Mouse (Mus musculus): ENCODE data around the gene Wfdc16.
"Not testable (repeated sequence)": the region's sequence is repeated elsewhere in the genome, so short reads cannot be mapped to it uniquely, and the experiment has no call there.

Gene Wfdc16

DNA sequence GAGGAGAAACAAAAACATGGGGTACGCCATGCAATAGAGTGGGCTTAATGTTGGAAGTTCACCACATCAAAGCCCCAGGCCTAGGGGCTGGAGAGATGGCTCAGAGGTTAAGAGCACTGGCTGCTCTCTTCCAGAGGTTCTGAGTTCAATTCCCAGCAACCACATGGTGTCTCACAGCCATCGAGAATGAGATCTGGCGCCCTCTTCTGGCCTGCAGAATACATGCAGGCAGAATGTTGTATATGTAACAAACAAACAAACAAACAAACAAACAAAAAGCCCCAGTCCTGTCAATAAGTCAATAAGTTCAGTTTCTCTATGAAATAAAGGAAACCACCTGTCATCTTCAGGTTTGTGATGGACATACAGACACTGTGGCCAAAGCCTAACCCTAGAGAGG, 38.4 kb downstream of the Wfdc16 start:
- DNase-seq (ENCODE audit: low spot score in 2 of 2) = no peak

DNA sequence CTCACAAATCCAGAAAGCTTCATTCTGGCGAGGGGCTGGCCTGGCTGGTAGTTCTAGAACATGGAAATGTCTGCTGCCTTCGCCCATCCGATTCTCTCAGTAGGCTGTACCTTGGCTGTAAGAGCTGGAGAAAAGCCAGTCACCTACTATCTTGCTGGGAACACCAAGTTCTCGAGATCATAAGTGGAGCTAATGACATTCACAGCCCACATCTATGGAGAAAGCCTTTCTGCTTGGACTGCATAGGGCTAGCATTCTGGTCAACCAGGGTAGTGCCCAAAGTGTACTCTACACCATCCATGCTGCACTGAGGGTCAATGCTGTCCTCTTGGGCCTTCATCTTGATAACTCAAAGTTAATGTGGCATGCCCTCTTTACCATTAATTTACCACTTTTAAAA, 45.1 kb downstream of the Wfdc16 start, which contains the start of gene Eppin:
TSS of gene Eppin (minus strand) at position 101 of the 400 bp plus-strand sequence.
- no peak for DNase-seq (ENCODE audit: low spot score in 2 of 2)

DNA sequence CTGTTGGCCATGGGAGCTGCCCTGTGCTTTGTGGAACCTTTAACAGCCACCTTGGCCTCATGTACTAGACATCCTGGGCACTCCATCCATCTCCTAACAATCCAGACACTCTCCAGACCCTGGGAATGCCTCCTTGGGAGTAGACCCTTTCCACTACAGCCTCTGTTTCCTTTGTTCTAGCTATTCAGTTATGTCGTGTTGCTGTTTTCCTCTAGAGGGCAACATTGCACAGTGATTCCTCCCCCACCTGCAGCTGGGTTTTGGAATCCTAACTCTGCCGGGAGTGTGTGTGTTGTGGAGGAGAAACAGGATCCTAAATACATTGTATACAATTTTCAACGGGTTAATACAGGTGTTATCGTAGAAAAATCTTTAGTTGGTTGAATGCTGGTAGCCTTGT, 46.6 kb downstream of the Wfdc16 start:
- DNase-seq (ENCODE audit: low spot score in 2 of 2) = peak in 1 of 2 experiments; percentile 10

DNA sequence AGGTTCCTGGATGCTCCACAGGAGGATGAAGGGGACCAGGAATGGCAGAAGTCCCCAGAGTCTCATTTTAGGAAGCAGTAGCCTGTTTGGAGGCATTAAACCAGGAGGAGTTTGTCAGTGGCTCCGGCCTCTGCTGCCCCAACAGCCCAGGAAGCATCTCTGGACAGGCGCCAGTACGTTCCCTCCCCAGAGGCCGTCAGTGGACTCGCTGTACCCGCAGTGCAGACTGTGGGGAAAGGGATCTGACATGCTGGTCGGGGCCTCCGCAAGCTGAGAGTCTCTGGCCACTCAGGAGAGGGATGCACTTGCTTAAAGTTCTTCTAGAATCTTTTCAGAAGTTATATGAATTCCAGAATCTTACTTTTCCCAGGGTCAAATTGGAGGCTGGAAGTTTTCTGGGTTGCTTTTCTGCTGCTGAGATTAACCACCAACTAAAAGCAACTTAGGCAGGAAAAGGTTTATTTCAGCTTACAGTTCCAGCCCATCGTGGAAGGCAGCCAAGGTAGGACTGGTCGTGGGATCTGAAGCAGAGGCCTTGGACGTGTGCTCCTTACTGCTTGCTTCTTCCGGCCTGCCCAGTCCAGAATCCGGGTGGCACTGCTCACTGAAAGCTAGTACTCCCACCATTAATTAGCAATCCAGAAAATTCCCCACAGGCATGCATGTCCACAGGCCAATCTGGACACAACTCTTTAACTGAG, 53.4 kb downstream of the Wfdc16 start, which contains the start of gene Wfdc6a:
TSS of gene Wfdc6a (minus strand) at position 423 of the 701 bp plus-strand sequence.
- DNase-seq (ENCODE audit: low spot score in 2 of 2) = not testable (repeated sequence)
